Mouse (Mus musculus) cerebellum, adult 2 months (tissue): ENCODE measurements at regions not wholly inside any gene's neighbourhood (a gene's known extent, or its start where the extent isn't known, plus 50 kb on each side); places are given as distances from the start of the nearest gene placed in this dataset.

Source experiments
- DNase-seq, 2 experiments: peaks; one replicate each; pipeline ENCODE4 v3.0.0; 2021
- H3K27ac ChIP-seq: fragments of 200-500 bp; 2 replicates; pipeline ENCODE4 v1.5.1; 2012; ENCODE audit warnings: low read length, control low read depth, inconsistent platforms; ENCODE audit not compliant: insufficient read depth
- H3K27me3 ChIP-seq: fragments of 200-500 bp; 2 replicates; pipeline ENCODE4 v1.6.1; 2012; ENCODE audit warnings: inconsistent platforms, mild to moderate bottlenecking, low read length, moderate library complexity; ENCODE audit not compliant: control insufficient read depth, insufficient read depth
- H3K4me1 ChIP-seq: fragments of 200-500 bp; 2 replicates; pipeline ENCODE4 v1.6.1; 2011; ENCODE audit warnings: low read length; ENCODE audit not compliant: control insufficient read depth, insufficient read depth
- H3K4me3 ChIP-seq: fragments of 200-500 bp; replicated peaks from 2 replicates; pipeline ENCODE3; 2011; ENCODE audit warnings: mild to moderate bottlenecking, low read depth, low read length, control low read depth; ENCODE audit not compliant: insufficient read depth
- CTCF ChIP-seq: fragments of 200-500 bp; IDR thresholded peaks from 2 replicates; pipeline ENCODE4 v1.5.1; 2011; ENCODE audit warnings: low read depth, mild to moderate bottlenecking, control low read depth, low read length, moderate library complexity, borderline replicate concordance; ENCODE audit not compliant: insufficient read depth
- POLR2A ChIP-seq: fragments of 200-500 bp; IDR thresholded peaks from 2 replicates; pipeline ENCODE4 v1.6.1; 2011; ENCODE audit warnings: low read length, control low read depth, borderline replicate concordance; ENCODE audit not compliant: insufficient read depth
- whole genome bisulfite sequencing: fragments of 180-500 bp; shearing (Covaris S2); methylation state at CpG from one replicate; pipeline ENCODE4 v1.1.7; 2018; 5-methylcytosine and 5-hydroxymethylcytosine counted together

DNA sequence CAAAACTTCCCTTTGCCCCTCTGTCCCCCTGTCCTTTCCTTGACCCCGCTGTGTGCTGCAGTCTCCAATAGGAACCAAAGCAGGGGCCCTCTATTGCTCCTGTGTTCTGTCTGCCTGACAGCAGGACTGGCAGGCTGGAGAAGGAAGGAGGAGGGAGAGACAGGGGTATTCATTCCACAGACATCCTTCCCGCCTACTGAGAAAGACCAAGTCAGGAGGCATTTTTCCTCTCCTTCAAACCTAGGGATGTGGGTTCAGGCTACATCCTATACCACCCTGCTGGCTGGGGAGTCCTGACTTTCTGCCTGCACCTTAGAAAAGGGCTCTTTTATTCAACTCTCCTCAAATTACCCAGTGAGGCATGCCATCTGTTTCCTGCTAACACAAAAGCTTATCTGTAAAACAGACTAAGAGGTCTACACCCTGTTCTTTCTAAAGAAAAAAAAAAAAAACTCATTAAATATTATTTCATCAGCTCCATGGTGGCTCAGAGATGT is 270.9 kb upstream of the Gpc5 start:
- Histone ChIP-seq H3K27me3 (no peaks in the 10 kb centered on the region), H3K4me3 (no peak overlapping the region), H3K4me1 (no peaks in the 10 kb centered on the region), H3K27ac (no peak overlapping the region)
- 34% methylated on average over 2 of the region's 2 CpGs for WGBS
- no peak for DNase-seq
- no peak for TF ChIP-seq POLR2A
- TF ChIP-seq CTCF: no peak

- no peak overlapping the region for H3K27ac ChIP-seq
- 86% methylated on average over 5 of the region's 5 CpGs for WGBS
Measured at GRCm38 (mm10) chr14:114821672-114822071, 270.3 kb upstream of the Gpc5 start.

GRCm38 (mm10) chr14:114826662-114827321 is 265.2 kb upstream of the Gpc5 start:
- no peak overlapping the region for H3K4me3 ChIP-seq
- WGBS: 82% methylated on average over 10 of the region's 10 CpGs
- TF ChIP-seq CTCF (no peak), POLR2A (no peak)

More at GRCm38 (mm10) chr14:114821672-114822071, 270.3 kb upstream of the Gpc5 start:
- no peak for DNase-seq
- Histone ChIP-seq H3K4me3 (no peak overlapping the region), H3K27me3 (no peaks in the 10 kb centered on the region), H3K4me1 (no peaks in the 10 kb centered on the region)
- no peak for TF ChIP-seq CTCF

GRCm38 (mm10) chr14:114829310-114829709 is 262.7 kb upstream of the Gpc5 start:
- no peak overlapping the region for H3K4me3 ChIP-seq
- no peaks in the 10 kb centered on the region; the same call in 1 of the 2 replicates for H3K27me3 ChIP-seq
- DNase-seq: no peak
- 50% methylated on average over 2 of the region's 2 CpGs for WGBS
- H3K27ac ChIP-seq: no peak overlapping the region
- H3K4me1 ChIP-seq: no peaks in the 10 kb centered on the region
- TF ChIP-seq CTCF: no peak
- TF ChIP-seq POLR2A: no peak

More at GRCm38 (mm10) chr14:114826662-114827321, 265.2 kb upstream of the Gpc5 start:
- DNase-seq: no peak
- H3K4me1 ChIP-seq: no peaks in the 10 kb centered on the region
- no peaks in the 10 kb centered on the region for H3K27me3 ChIP-seq
- H3K27ac ChIP-seq: no peak overlapping the region

GRCm38 (mm10) chr14:114832987-114833386 is 259.0 kb upstream of the Gpc5 start:
- Histone ChIP-seq H3K27ac (no peak overlapping the region), H3K27me3 (no peaks in the 10 kb centered on the region; the same call in 1 of the 2 replicates), H3K4me3 (no peak overlapping the region), H3K4me1 (no peaks in the 10 kb centered on the region)
- no peak for DNase-seq
- WGBS: 57% methylated on average over 11 of the region's 11 CpGs
- TF ChIP-seq CTCF (no peak), POLR2A (no peak)

DNA sequence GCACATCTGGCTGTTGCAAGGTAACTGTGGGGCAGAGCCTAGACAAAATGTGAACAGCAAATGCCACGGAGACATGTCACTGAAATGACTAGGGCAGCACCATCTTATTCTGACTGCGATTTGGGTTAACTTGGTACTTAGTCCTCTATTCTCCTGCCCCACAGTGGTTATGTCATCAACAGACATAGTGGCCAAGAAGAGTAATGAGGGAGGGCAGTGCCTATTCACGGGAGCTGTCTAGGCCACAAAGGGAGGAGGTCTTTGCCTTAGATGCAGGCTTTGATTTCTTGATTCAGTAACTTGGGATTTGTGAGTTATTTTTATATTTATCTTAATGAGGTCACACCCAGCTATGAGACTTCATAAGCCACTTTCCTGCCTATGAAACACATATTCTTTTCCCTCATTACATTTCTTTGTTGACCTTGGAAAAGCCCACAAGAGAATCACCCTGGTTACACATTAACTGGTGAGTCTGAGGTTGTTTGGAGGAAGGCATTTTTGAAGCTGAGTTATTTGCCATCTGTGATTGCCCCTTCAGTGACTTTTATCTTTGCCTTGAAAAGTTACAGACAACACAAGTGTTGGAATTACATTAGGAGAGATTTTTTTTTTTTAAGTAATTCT is 255.2 kb upstream of the Gpc5 start:
- no peak for DNase-seq
- no peak overlapping the region for H3K4me3 ChIP-seq
- no peaks in the 10 kb centered on the region for H3K4me1 ChIP-seq
- TF ChIP-seq CTCF: no peak
- no peak for TF ChIP-seq POLR2A
- H3K27ac ChIP-seq: no peak overlapping the region
- WGBS: 68% methylated on average over 3 of the region's 3 CpGs
- no peaks in the 10 kb centered on the region; the same call in 1 of the 2 replicates for H3K27me3 ChIP-seq

GRCm38 (mm10) chr14:114837652-114838276 is 254.3 kb upstream of the Gpc5 start:
- DNase-seq: no peak

More at GRCm38 (mm10) chr14:114837652-114838276, 254.3 kb upstream of the Gpc5 start:
- TF ChIP-seq POLR2A (no peak), CTCF (no peak)
- Histone ChIP-seq H3K27ac (no peak overlapping the region), H3K4me1 (no peaks in the 10 kb centered on the region), H3K27me3 (no peaks in the 10 kb centered on the region; the same call in 1 of the 2 replicates), H3K4me3 (no peak overlapping the region)
- WGBS: 36% methylated on average over 16 of the region's 16 CpGs
